Mouse (Mus musculus): ENCODE results near the gene Ldoc1.

The Ldoc1 gene

DNA sequence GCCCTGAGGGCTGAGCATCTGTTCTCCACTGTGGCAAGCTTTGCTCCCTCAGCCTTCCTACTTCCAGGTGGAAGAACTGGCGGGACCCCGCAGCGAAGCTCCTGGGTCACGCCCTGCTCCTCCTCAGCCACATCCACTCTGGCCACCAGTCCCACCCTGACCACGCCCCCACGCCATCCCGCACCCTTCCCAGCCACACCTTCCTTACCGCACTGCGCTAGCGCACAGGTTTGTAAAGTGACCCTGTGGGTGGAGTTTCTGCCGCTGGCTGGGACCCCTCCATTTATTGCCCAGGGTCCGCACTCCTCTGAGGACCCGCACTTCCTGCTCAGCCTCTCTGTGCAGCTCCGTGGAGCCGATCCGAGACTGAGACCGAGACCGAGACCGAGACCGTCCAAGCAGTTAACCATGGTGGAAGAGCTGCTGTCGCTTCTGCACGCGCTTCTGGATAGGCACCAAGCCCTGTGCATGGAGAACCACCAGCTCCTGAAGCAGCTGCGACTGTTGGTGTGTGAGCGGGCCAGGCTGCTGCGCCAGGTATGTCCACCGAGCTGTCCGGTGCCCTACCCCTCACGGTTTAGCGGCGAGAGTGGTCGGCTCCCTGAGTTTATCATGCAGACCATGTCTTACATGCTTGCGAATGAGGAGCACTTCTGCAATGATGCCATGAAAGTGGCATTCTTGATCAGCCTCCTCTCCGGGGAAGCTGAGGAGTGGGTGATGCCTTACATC, at the start of gene Ldoc1:
Gene Ldoc1 (plus strand): TSS at position 196 of the 732 bp plus-strand sequence.
- no peak for DNase-seq

DNA sequence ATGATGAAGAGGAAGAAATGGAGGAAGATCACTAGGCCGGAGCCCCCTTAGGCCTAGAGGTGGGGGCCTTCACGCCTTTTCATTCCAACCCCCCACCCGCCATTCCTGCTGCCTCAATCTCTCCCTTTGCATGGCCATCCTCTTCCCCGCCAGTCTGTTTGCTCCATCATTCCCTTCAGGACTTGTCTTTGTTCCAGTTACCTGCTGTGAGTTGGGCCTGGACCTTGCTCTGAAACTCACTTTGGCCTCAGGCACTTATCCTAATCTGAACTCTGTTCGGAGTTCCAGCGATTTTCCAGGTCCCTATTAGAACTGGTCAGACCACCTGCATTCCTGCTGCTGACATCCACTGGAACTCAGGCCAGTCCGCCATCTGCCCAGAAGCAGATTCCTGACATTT, 834 bp downstream of the Ldoc1 start:
- no peak for DNase-seq

DNA sequence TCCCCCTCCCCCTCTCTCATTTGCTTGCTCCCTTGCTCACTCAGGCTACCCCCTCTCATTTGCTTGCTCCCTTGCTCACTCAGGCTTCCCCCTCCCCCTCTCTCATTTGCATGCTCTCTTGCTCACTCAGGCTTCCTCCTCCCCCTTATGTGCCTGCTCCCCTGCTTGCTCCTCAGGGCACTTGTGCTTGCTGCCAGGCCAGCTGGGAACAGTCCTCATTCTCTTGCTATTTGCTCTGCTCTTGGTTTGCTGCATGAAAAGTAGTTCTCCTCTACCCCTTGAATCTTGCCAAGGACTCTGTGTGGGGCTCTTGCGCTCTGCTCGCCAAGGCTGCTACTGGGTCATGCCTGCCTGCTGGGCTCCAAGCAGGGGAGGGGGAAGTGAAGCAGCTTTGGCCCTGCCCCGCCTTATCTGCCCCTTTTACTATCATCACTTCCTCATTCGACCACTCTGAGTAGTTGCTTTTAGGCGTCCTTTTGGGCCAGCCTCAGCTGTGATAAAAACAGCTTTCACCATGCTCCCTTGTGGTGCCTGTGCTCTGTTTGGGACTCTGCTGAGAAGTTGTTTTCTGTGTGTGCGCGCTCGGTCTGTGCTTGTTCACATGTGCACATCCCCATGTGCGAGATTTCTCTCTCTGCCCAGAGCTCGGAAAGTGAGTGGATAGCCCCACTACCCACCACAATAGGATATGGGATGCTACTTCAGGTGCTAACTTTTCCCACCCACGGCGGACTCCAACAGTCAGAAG, 13.2 kb downstream of the Ldoc1 start:
- no peak for DNase-seq

DNA sequence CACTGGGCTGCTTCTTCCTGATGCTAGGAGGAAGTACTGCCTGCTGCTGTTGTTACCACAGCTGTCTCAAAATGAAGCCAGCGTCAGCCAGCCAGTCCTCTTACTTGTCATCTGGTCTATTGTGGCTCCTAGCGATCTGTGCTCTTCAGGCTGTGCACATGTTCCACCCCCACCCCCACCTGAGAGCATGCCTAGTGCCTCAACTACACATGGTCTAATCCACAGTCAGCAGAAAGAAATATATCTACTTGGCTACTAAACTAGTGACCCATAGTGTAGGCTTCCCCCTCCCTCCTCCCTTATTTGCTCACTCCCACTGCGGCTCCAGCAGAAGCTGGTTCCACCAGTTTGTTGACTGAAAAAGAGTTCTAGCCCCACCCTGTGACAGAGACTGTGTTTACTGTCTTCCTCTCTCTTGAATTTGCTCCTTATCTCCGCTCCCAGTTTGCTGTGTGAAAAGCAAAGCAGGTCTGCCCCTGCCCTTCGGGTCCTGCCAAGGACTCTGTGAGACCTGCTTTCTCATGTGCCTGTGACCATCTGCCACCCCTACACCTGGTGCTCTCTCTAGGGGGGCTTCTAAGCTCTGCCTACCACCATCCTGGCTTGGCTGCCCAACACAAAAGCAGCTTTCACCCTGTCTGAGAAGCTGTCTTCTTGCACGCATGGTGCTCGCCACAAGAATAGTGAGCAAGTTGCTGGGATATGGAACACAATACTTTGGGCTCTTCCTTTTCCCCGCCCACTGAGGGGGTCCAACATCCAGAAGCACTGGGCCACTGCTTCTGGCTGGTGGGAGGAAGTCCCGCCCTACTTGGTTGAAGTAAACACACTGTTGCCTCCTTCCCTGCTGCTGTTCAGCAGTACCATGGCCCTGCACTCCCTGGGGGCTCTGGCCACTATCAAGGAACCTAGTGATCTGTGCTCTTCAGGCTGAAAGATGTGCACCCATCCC, 14.0 kb downstream of the Ldoc1 start:
- no peak for DNase-seq

DNA sequence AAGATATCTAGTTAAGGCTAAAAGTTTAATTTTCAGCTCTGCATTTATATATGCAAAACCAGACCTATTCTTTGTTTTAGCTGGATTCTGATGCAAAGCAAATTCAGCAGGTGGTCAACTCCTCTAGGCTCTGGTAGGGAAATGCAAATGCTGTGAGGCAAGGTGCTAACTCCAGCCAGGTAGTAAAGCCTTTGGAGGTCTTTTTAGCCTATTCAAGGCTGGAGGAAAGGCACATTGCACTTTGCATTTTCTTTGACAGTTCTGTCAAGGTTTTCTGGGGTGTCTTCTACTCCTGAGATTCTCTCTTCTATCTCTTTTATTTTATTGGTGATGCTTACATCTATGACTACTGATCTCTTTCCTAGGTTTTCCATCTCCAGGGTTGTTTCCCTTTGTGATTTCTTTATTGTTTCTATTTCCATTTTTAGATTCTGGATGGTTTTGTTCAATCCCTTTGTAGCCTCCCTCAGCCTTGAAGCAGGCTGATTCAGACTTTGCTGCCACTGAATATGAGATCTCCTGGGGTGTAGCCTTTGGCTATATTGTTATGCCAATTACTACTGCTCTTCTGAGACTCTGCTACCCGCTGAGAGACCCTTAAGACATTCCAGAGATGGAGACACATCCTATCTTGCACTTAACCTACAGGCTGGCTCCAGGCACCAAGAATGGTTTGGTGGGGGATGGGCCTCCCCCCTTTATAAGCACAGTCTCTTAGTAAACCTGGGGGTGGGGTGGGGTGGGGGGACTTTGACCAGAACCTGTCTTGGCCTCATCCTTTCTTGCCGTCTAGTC, 18.4 kb downstream of the Ldoc1 start:
- DNase-seq = no peak
